Comparison of ENCODE assay signal across 34 mouse cellular contexts in genomic region chr9:44641616-44642015, GRCm38 (mm10). TPM values are rescaled to one million over a fixed set of nuclear protein-coding genes. Genes with fewer than 3 reads are reported as not detected.
"Had no signal": no experiment of that assay in that cellular context is flagged by ENCODE, and none has a peak within 500 bp of the region (broad histone marks: within the 10 kb centered on the region; RNA-seq: fewer than 3 reads in every experiment).

No protein-coding gene starts in this region.

- H3K4me3 ChIP-seq: heart, embryonic 10.5 days; heart, embryonic 12.5 days; hindbrain, embryonic 13.5 days; hindbrain, embryonic 15.5 days; kidney, embryonic 15.5 days; layer of hippocampus, adult 2 months; left cerebral cortex, adult 2 months; limb, embryonic 13.5 days; limb, embryonic 15.5 days; liver, embryonic 12.5 days had no signal

- ATAC-seq: hindbrain, postnatal 0 days; intestine, embryonic 16.5 days; liver, embryonic 12.5 days had no signal

- H3K27me3 ChIP-seq: heart, embryonic 12.5 days; hindbrain, embryonic 13.5 days; hindbrain, embryonic 15.5 days; kidney, embryonic 15.5 days; limb, embryonic 13.5 days; limb, embryonic 15.5 days; liver, embryonic 12.5 days had no signal

- DNase-seq: gastrocnemius, postnatal 14 days; gastrocnemius, postnatal 36 days; heart, adult 18-20 months; heart, postnatal 10 days; heart, postnatal 36 days; kidney, adult 11 months; kidney, adult 2 months; kidney, adult 9 months; kidney, postnatal 14 days; kidney, postnatal 36 days had no signal

- H3K27ac ChIP-seq: heart, embryonic 10.5 days; hindbrain, embryonic 13.5 days; hindbrain, embryonic 15.5 days; hindbrain, postnatal 0 days; kidney, postnatal 0 days; layer of hippocampus, adult 2 months; left cerebral cortex, adult 2 months; limb, embryonic 13.5 days; limb, embryonic 15.5 days; liver, embryonic 12.5 days had no signal

- H3K4me2 ChIP-seq: heart, embryonic 12.5 days; hindbrain, embryonic 13.5 days; hindbrain, embryonic 15.5 days; kidney, embryonic 15.5 days; limb, embryonic 13.5 days; limb, embryonic 15.5 days; liver, embryonic 12.5 days had no signal

- H3K9ac ChIP-seq: heart, embryonic 12.5 days; hindbrain, embryonic 13.5 days; hindbrain, embryonic 15.5 days; kidney, embryonic 15.5 days; limb, embryonic 13.5 days; limb, embryonic 15.5 days; liver, embryonic 12.5 days had no signal

- H3K4me1 ChIP-seq: hindbrain, embryonic 15.5 days; kidney, embryonic 15.5 days had no signal

- H3K9me3 ChIP-seq: heart, embryonic 10.5 days; heart, embryonic 12.5 days; hindbrain, embryonic 13.5 days; hindbrain, embryonic 15.5 days; kidney, embryonic 15.5 days; limb, embryonic 15.5 days; liver, embryonic 12.5 days had no signal

RNA-seq across cellular contexts. Expression of gene Treh, which starts 31.4 kb away (rescaled TPM):
- total RNA-seq: gastrocnemius, adult 18-20 months; gastrocnemius, adult 8-10 months; gastrocnemius, postnatal 14 days; gastrocnemius, postnatal 36 days; heart, adult 18-20 months; heart, adult 8-10 months; heart, postnatal 10 days; heart, postnatal 36 days; hematopoietic stem cell, adult 5-6 weeks; hindbrain, postnatal 0 days; layer of hippocampus, postnatal 10 days; layer of hippocampus, postnatal 25 days; left cerebral cortex, postnatal 14 days had no signal
- polyA plus RNA-seq: heart, embryonic 10.5 days; heart, embryonic 12.5 days; heart, embryonic 14.5 days; hindbrain, embryonic 11.5 days; hindbrain, embryonic 13.5 days; hindbrain, embryonic 15.5 days; hindbrain, postnatal 0 days; intestine, embryonic 14.5 days; limb, embryonic 11.5 days; limb, embryonic 13.5 days; limb, embryonic 15.5 days; liver, embryonic 12.5 days had no signal
